Mouse (Mus musculus): ENCODE data around the gene Nrxn1. TPM values are rescaled to one million over a fixed set of nuclear protein-coding genes. Genes with fewer than 3 reads are reported as not detected.

Nrxn1 gene
- polyA plus RNA-seq, 1 experiment = 0.31 TPM

DNA sequence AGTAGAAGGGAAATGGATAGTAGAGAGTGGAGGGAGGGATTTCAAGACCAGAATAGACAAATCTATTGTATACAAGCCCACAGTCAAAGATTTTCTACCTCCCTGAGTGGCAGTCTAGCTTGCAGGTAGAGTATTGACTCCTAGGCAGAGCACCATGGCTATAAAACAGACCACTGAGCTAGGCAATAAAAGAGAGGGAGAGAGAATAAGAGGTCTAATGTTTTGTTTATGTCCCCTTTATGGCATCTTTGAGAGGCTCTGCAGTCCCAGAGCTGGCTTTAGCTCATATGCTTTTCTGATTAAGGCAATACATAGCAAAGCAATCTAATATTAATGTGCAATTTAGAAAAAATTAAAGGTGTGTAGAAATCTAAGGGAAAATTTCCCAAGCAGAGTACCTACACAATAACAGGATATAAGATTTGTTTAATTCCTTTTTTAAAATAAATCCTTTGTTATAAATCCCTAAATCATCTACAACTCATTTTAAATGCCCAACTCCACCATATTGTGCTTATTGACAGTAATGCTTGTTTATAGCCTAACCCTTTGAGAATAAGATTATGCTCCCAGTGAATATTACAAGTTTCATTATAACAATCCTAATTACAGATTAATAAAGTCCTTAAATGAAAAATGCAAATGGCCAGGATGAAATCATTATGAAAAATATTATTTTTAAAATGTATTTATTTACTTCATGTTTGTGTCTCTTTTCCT is 613.2 kb downstream of the Nrxn1 start:
- H3K27ac ChIP-seq (ENCODE audit: control insufficient read depth, insufficient read depth, low read length) = no peak overlapping the region
- TF ChIP-seq POLR2A (IDR thresholded peaks at IDR 0.05; ENCODE audit: control insufficient read depth, extremely low read depth, insufficient read depth, low read length, poor library complexity) (no peak), CTCF (IDR thresholded peaks at IDR 0.05; ENCODE audit: borderline replicate concordance, control insufficient read depth, extremely low read depth, insufficient read depth, low read length, poor library complexity) (no peak)
- no peak overlapping the region for H3K4me3 ChIP-seq (ENCODE audit: control insufficient read depth, insufficient read depth, low read length)
- no peak for DNase-seq
- H3K4me1 ChIP-seq (replicated peaks; ENCODE audit: control insufficient read depth, insufficient read depth, low read length) = no peaks in the 10 kb centered on the region
- no peaks in the 10 kb centered on the region for H3K36me3 ChIP-seq (ENCODE audit: control insufficient read depth, insufficient read depth, low read length)
- H3K27me3 ChIP-seq (ENCODE audit: control insufficient read depth, insufficient read depth, low read length) = no peaks in the 10 kb centered on the region

DNA sequence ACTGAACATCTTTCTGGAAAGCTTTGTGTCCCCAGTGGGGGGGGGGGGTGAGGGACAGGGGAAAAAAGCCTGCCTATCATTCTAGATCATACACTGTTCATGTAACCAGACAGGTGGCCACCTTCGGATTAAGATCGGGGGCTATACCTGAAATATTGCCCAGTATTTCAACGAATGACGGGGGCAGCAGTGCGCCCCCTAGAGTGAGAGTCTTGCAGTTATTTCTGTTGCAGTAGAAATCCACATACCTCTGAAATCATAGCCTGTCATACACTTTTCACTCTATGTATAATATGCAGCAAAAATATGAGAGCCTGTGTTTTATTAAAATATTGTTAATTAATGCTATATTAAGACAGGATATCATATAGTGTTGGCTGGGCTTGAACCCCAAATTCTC is 636.1 kb downstream of the Nrxn1 start:
- no peak overlapping the region for H3K4me3 ChIP-seq (ENCODE audit: control insufficient read depth, insufficient read depth, low read length)
- DNase-seq = no peak
- WGBS = 35% methylated on average over 5 of the region's 5 CpGs
- H3K4me1 ChIP-seq (replicated peaks; ENCODE audit: control insufficient read depth, insufficient read depth, low read length) = no peaks in the 10 kb centered on the region
- no peaks in the 10 kb centered on the region for H3K36me3 ChIP-seq (ENCODE audit: control insufficient read depth, insufficient read depth, low read length)
- no peak overlapping the region for H3K27ac ChIP-seq (ENCODE audit: control insufficient read depth, insufficient read depth, low read length)
- peaks cover 6% of the 10 kb centered on the region; the same call in 1 of the 2 replicates for H3K27me3 ChIP-seq (ENCODE audit: control insufficient read depth, insufficient read depth, low read length)
- TF ChIP-seq POLR2A (IDR thresholded peaks at IDR 0.05; ENCODE audit: control insufficient read depth, extremely low read depth, insufficient read depth, low read length, poor library complexity) (no peak), CTCF (IDR thresholded peaks at IDR 0.05; ENCODE audit: borderline replicate concordance, control insufficient read depth, extremely low read depth, insufficient read depth, low read length, poor library complexity) (no peak)

DNA sequence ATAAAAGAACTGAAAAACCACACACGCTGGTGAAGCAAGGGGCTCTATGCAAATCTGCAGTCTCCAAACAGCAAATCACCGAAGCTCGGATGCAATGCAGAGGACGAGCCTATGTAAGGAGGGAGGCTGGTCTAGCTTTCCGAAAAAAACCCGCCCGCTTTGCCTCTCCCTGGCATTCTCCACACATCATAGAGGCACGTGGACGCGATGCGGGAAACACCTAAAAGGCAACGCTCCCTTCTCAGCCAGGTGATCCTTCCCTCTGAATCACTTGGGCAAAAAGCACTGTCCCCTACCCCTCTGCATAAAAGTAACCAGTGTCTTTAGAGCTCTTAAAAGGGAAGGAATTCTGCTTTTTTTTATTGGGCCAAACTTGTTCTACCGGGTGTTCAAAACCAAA is 637.0 kb downstream of the Nrxn1 start:
- DNase-seq = no peak
- no peaks in the 10 kb centered on the region for H3K4me1 ChIP-seq (replicated peaks; ENCODE audit: control insufficient read depth, insufficient read depth, low read length)
- H3K27me3 ChIP-seq (ENCODE audit: control insufficient read depth, insufficient read depth, low read length) = peaks cover 6% of the 10 kb centered on the region; the same call in 1 of the 2 replicates
- 3% methylated on average over 13 of the region's 13 CpGs for WGBS
- no peak overlapping the region for H3K4me3 ChIP-seq (ENCODE audit: control insufficient read depth, insufficient read depth, low read length)
- no peak overlapping the region for H3K27ac ChIP-seq (ENCODE audit: control insufficient read depth, insufficient read depth, low read length)
- no peaks in the 10 kb centered on the region for H3K36me3 ChIP-seq (ENCODE audit: control insufficient read depth, insufficient read depth, low read length)
- TF ChIP-seq CTCF (IDR thresholded peaks at IDR 0.05; ENCODE audit: borderline replicate concordance, control insufficient read depth, extremely low read depth, insufficient read depth, low read length, poor library complexity) = no peak

DNA sequence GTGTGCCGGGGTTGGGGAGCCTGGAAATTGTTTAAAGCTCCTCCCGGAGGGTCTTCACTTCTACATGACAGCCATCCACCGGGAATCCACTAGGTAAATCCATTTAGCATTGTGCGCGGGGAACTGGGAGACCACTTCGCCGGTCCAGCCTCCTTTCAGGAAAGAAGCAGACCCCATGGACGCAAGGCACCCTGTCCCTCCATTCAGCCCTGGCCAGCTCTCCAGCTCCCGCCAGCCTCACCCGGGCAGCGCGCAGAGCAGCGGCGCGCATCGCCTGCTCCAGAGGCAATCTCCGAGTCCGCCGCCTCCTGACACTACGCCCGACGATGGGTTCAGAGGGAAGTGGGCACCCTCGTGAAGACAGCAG is 637.5 kb downstream of the Nrxn1 start:
- Histone ChIP-seq H3K27me3 (ENCODE audit: control insufficient read depth, insufficient read depth, low read length) (peaks cover 6% of the 10 kb centered on the region; the same call in 1 of the 2 replicates), H3K4me1 (replicated peaks; ENCODE audit: control insufficient read depth, insufficient read depth, low read length) (no peaks in the 10 kb centered on the region), H3K27ac (ENCODE audit: control insufficient read depth, insufficient read depth, low read length) (no peak overlapping the region), H3K36me3 (ENCODE audit: control insufficient read depth, insufficient read depth, low read length) (no peaks in the 10 kb centered on the region), H3K4me3 (ENCODE audit: control insufficient read depth, insufficient read depth, low read length) (no peak overlapping the region)
- WGBS = 3% methylated on average over 23 of the region's 23 CpGs
- no peak for DNase-seq
- TF ChIP-seq POLR2A (IDR thresholded peaks at IDR 0.05; ENCODE audit: control insufficient read depth, extremely low read depth, insufficient read depth, low read length, poor library complexity) (no peak), CTCF (IDR thresholded peaks at IDR 0.05; ENCODE audit: borderline replicate concordance, control insufficient read depth, extremely low read depth, insufficient read depth, low read length, poor library complexity) (no peak)

DNA sequence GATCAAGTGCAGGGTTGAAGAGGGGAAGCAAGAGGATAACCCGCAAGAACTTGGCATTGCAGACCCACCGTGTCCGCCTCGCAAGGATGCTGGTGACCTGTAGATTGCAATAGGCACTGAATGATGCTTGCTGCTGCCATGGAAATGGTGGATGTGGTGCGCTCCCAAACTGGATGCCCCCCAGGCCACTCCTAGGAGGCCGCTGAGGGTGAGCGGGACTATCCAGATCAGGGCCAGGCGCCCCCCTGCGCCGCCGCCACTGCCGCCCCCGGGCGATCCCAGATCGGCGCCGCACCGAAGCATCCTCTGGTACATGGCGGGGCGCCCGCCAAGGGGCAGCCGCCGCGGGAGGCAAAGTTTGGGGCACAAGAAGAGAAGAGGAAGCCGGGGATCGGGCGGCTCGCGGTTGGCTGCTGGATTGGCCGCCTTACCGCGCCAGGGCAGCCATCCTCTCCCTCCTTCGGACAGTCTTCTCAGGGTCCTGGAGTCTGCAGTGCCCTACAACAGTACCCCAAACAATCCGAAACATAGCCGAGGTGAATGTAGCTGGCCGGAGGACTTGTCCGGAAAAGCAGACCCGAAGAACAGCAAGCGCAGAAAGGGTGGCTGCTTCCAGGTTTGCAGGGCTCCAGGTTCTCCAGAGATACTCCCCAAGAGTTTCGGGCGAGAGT is 638.0 kb downstream of the Nrxn1 start:
- no peak overlapping the region for H3K27ac ChIP-seq (ENCODE audit: control insufficient read depth, insufficient read depth, low read length)
- TF ChIP-seq POLR2A (IDR thresholded peaks at IDR 0.05; ENCODE audit: control insufficient read depth, extremely low read depth, insufficient read depth, low read length, poor library complexity) (no peak), CTCF (IDR thresholded peaks at IDR 0.05; ENCODE audit: borderline replicate concordance, control insufficient read depth, extremely low read depth, insufficient read depth, low read length, poor library complexity) (no peak)
- peaks cover 6% of the 10 kb centered on the region; the same call in 1 of the 2 replicates for H3K27me3 ChIP-seq (ENCODE audit: control insufficient read depth, insufficient read depth, low read length)
- DNase-seq = no peak
- H3K4me1 ChIP-seq (replicated peaks; ENCODE audit: control insufficient read depth, insufficient read depth, low read length) = no peaks in the 10 kb centered on the region
- H3K4me3 ChIP-seq (ENCODE audit: control insufficient read depth, insufficient read depth, low read length) = no peak overlapping the region
- no peaks in the 10 kb centered on the region for H3K36me3 ChIP-seq (ENCODE audit: control insufficient read depth, insufficient read depth, low read length)
- WGBS = 4% methylated on average over 41 of the region's 41 CpGs

DNA sequence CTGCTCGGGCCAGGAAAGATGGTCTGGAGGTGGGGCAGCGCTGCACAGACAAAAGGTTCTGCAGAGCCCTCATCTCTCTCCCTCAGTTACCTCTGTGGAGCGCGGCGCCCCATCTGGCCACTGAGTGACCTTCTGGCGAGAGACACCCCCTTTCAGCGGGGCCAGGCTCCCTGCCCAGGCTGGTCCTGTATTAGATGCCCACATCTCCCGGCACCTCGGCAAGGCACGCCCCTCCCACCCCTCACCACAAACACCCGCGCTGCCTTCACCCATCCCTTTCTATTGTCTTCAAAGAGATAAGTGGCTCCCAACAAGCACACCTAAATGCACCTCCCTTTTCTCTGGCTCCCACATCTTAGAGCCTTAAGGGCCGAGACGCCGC is 638.5 kb downstream of the Nrxn1 start:
- H3K27ac ChIP-seq (ENCODE audit: control insufficient read depth, insufficient read depth, low read length) = no peak overlapping the region
- WGBS = 17% methylated on average over 15 of the region's 15 CpGs
- no peaks in the 10 kb centered on the region for H3K36me3 ChIP-seq (ENCODE audit: control insufficient read depth, insufficient read depth, low read length)
- DNase-seq = no peak
- no peaks in the 10 kb centered on the region for H3K4me1 ChIP-seq (replicated peaks; ENCODE audit: control insufficient read depth, insufficient read depth, low read length)
- H3K4me3 ChIP-seq (ENCODE audit: control insufficient read depth, insufficient read depth, low read length) = no peak overlapping the region
- H3K27me3 ChIP-seq (ENCODE audit: control insufficient read depth, insufficient read depth, low read length) = peaks cover 6% of the 10 kb centered on the region; the same call in 1 of the 2 replicates
- TF ChIP-seq CTCF (IDR thresholded peaks at IDR 0.05; ENCODE audit: borderline replicate concordance, control insufficient read depth, extremely low read depth, insufficient read depth, low read length, poor library complexity) (no peak), POLR2A (IDR thresholded peaks at IDR 0.05; ENCODE audit: control insufficient read depth, extremely low read depth, insufficient read depth, low read length, poor library complexity) (no peak)

Measured in thymus, adult 2 months (tissue).